Comparison of ENCODE assay signal across 8 mouse cellular contexts in genomic region chr8:79680083-79680482, GRCm38 (mm10). TPM values are rescaled to one million over a fixed set of nuclear protein-coding genes. Genes with fewer than 3 reads are reported as not detected.
DNase-seq lines count a peak whose midpoint lies in the region; ATAC-seq and TF ChIP-seq lines count a peak whose summit lies in the region.
"Not testable (repeated sequence)": the region's sequence is repeated elsewhere in the genome, so short reads cannot be mapped to it uniquely, and the experiment has no call there.

No protein-coding gene starts in this region.

- peak overlapping the region; percentile 60 for H3K4me2 ChIP-seq in embryonic facial prominence, embryonic 12.5 days (replicated peaks)
- H3K4me2 ChIP-seq in hindbrain, embryonic 14.5 days (replicated peaks) = peak overlapping the region; percentile 59
- peak overlapping the region; percentile 76 for H3K4me2 ChIP-seq in liver, postnatal 0 days (ENCODE audit: low read depth, low read length)
- peak overlapping the region; percentile 54 for H3K4me2 ChIP-seq in midbrain, embryonic 14.5 days (ENCODE audit: low read length)
- peak overlapping the region; percentile 73 for H3K4me2 ChIP-seq in stomach, embryonic 15.5 days

- 52% methylated on average over 10 of the region's 10 CpGs for WGBS in embryonic facial prominence, embryonic 12.5 days
- 43% methylated on average over 10 of the region's 10 CpGs for WGBS in heart, adult 2 months
- 35% methylated on average over 10 of the region's 10 CpGs for whole genome bisulfite sequencing in hindbrain, embryonic 14.5 days
- 19% methylated on average over 10 of the region's 10 CpGs for WGBS in liver, postnatal 0 days (ENCODE audit: insufficient replicate concordance)
- WGBS in midbrain, embryonic 14.5 days = 29% methylated on average over 10 of the region's 10 CpGs
- WGBS in stomach, embryonic 15.5 days = 42% methylated on average over 10 of the region's 10 CpGs

- H3K9ac ChIP-seq in embryonic facial prominence, embryonic 12.5 days; hindbrain, embryonic 14.5 days; midbrain, embryonic 14.5 days (replicated peaks; ENCODE audit: low read length); stomach, embryonic 15.5 days: not testable (repeated sequence)
- peak overlapping the region; percentile 76; the same call in 1 of the 2 replicates for H3K9ac ChIP-seq in heart, adult 2 months (ENCODE audit: low read depth, low read length)
- peak overlapping the region; percentile 62 for H3K9ac ChIP-seq in liver, postnatal 0 days (replicated peaks)

- not testable (repeated sequence) for TF ChIP-seq POLR2A in heart, adult 2 months (IDR thresholded peaks at IDR 0.05; ENCODE audit: insufficient read depth, low read depth, low read length)

- H3K9me3 ChIP-seq in embryonic facial prominence, embryonic 12.5 days; hindbrain, embryonic 14.5 days (ENCODE audit: control insufficient read depth, low read length); liver, postnatal 0 days (ENCODE audit: low read length); midbrain, embryonic 14.5 days (ENCODE audit: control insufficient read depth, low read length); stomach, embryonic 15.5 days: not testable (repeated sequence)

- not testable (repeated sequence) for H3K4me1 ChIP-seq in embryonic facial prominence, embryonic 12.5 days; heart, adult 2 months (ENCODE audit: control insufficient read depth, insufficient read depth, low read length); hindbrain, embryonic 14.5 days (replicated peaks; ENCODE audit: control insufficient read depth, insufficient read depth, low read length); liver, postnatal 0 days (ENCODE audit: insufficient read depth); midbrain, embryonic 14.5 days (ENCODE audit: control insufficient read depth, insufficient read depth, low read length); stomach, embryonic 15.5 days

- DNase-seq in MEL-GATA-1-ER (ENCODE audit: extremely low read depth, low read depth) = peak; percentile 6
- DNase-seq in heart, adult 2 months; hindbrain, embryonic 14.5 days (ENCODE audit: low spot score); layer of hippocampus, adult 2 months (ENCODE audit: low spot score in 2 of 2); liver, postnatal 0 days; midbrain, embryonic 14.5 days: not testable (repeated sequence)

- H3K27me3 ChIP-seq in embryonic facial prominence, embryonic 12.5 days; heart, adult 2 months (ENCODE audit: control insufficient read depth, insufficient read depth, low read length); hindbrain, embryonic 14.5 days (ENCODE audit: control insufficient read depth, insufficient read depth, low read length); liver, postnatal 0 days (ENCODE audit: insufficient read depth, low read length); midbrain, embryonic 14.5 days (ENCODE audit: control insufficient read depth, insufficient read depth, low read length); stomach, embryonic 15.5 days (replicated peaks): not testable (repeated sequence)

- H3K27ac ChIP-seq in embryonic facial prominence, embryonic 12.5 days; heart, adult 2 months; hindbrain, embryonic 14.5 days; layer of hippocampus, adult 2 months; liver, postnatal 0 days (ENCODE audit: low read depth); midbrain, embryonic 14.5 days (replicated peaks; ENCODE audit: low read depth, low read length); stomach, embryonic 15.5 days: not testable (repeated sequence)

- TF ChIP-seq EP300 in heart, adult 2 months (IDR thresholded peaks at IDR 0.05; ENCODE audit: insufficient read depth, low read depth, low read length); liver, postnatal 0 days (IDR thresholded peaks at IDR 0.05; ENCODE audit: low read depth): not testable (repeated sequence)

- not testable (repeated sequence) for TF ChIP-seq CTCF in heart, adult 2 months (IDR thresholded peaks at IDR 0.05); layer of hippocampus, adult 2 months (conservative IDR thresholded peaks at IDR 0.05); liver, postnatal 0 days (IDR thresholded peaks at IDR 0.05; ENCODE audit: low read depth)

- intact Hi-C loops in heart, adult 2 months (cut with DNase I) = not testable (repeated sequence)

- ATAC-seq in embryonic facial prominence, embryonic 12.5 days (ENCODE audit: insufficient number of reproducible peaks, insufficient read depth, low FRiP score, low TSS enrichment); hindbrain, embryonic 14.5 days (ENCODE audit: low FRiP score); liver, postnatal 0 days; midbrain, embryonic 14.5 days (ENCODE audit: low FRiP score, low TSS enrichment); stomach, embryonic 15.5 days (ENCODE audit: insufficient read depth, low FRiP score, low read depth): not testable (repeated sequence)

- H3K4me3 ChIP-seq in embryonic facial prominence, embryonic 12.5 days; hindbrain, embryonic 14.5 days (replicated peaks; ENCODE audit: low read length); midbrain, embryonic 14.5 days (replicated peaks; ENCODE audit: low read depth, low read length): not testable (repeated sequence)
- H3K4me3 ChIP-seq in heart, adult 2 months = peak overlapping the region; percentile 46
- H3K4me3 ChIP-seq in layer of hippocampus, adult 2 months = peak overlapping the region; percentile 52
- H3K4me3 ChIP-seq in liver, postnatal 0 days (ENCODE audit: low read depth, low read length) = peak overlapping the region; percentile 55
- H3K4me3 ChIP-seq in stomach, embryonic 15.5 days (replicated peaks) = peak overlapping the region; percentile 47

- H3K79me2 ChIP-seq in heart, adult 2 months (replicated peaks; ENCODE audit: control insufficient read depth, insufficient read depth, low read length) = not testable (repeated sequence)

- H3K36me3 ChIP-seq in embryonic facial prominence, embryonic 12.5 days = peaks cover 27% of the 10 kb centered on the region
- not testable (repeated sequence) for H3K36me3 ChIP-seq in heart, adult 2 months (ENCODE audit: control insufficient read depth, insufficient read depth, low read length)
- H3K36me3 ChIP-seq in hindbrain, embryonic 14.5 days (replicated peaks; ENCODE audit: control insufficient read depth, insufficient read depth) = peaks cover 46% of the 10 kb centered on the region
- peaks cover 10% of the 10 kb centered on the region for H3K36me3 ChIP-seq in liver, postnatal 0 days (replicated peaks; ENCODE audit: insufficient read depth, low read length)
- H3K36me3 ChIP-seq in midbrain, embryonic 14.5 days (ENCODE audit: control insufficient read depth, insufficient read depth, low read length) = peaks cover 43% of the 10 kb centered on the region
- H3K36me3 ChIP-seq in stomach, embryonic 15.5 days = peaks cover 11% of the 10 kb centered on the region

RNA-seq across cellular contexts. Expression of gene Abce1, which starts 31.5 kb away (rescaled TPM):
- polyA plus RNA-seq in embryonic facial prominence, embryonic 12.5 days (2016; fragmentation: Nextera tagmentation; extraction: Ambion mirVana) = 104 and 120 TPM in 2 replicates
- total RNA-seq in heart, adult 2 months (2021) = 10 to 100 TPM; 44.4 to 46.4 TPM
- 15.4 and 29.1 TPM in 2 replicates for polyA plus RNA-seq in heart, adult 2 months (2012; rRNA removed)
- polyA plus RNA-seq in hindbrain, embryonic 14.5 days (2014; fragmentation: Nextera tagmentation; extraction: Ambion mirVana) = 89.8 and 99.0 TPM in 2 replicates
- 10 to 100 TPM; 72.0 to 78.3 TPM for total RNA-seq in layer of hippocampus, adult 2 months (2021)
- polyA plus RNA-seq in liver, postnatal 0 days (2015; fragmentation: Nextera tagmentation; extraction: Ambion mirVana) = 25.6 and 29.6 TPM in 2 replicates
- polyA plus RNA-seq in midbrain, embryonic 14.5 days (2014; fragmentation: Nextera tagmentation; extraction: Ambion mirVana) = 57.6 and 86.1 TPM in 2 replicates
- 92.7 and 103 TPM in 2 replicates for polyA plus RNA-seq in stomach, embryonic 15.5 days (2015; fragmentation: Nextera tagmentation; extraction: Ambion mirVana)

RNA-seq across cellular contexts. Expression of gene Anapc10, which starts 31.5 kb away (rescaled TPM):
- 38.5 and 43.6 TPM in 2 replicates for polyA plus RNA-seq in embryonic facial prominence, embryonic 12.5 days (2016; fragmentation: Nextera tagmentation; extraction: Ambion mirVana)
- total RNA-seq in heart, adult 2 months (2021) = 1 to 10 TPM; 5.3 to 5.5 TPM
- polyA plus RNA-seq in heart, adult 2 months (2012; rRNA removed) = 2.0 and 2.1 TPM in 2 replicates
- polyA plus RNA-seq in hindbrain, embryonic 14.5 days (2014; fragmentation: Nextera tagmentation; extraction: Ambion mirVana) = 36.5 and 42.4 TPM in 2 replicates
- 10 to 100 TPM in 1 of 2 experiments, 1 to 10 TPM in 1; 7.0 to 10.2 TPM for total RNA-seq in layer of hippocampus, adult 2 months (2021)
- 14.1 and 14.5 TPM in 2 replicates for polyA plus RNA-seq in liver, postnatal 0 days (2015; fragmentation: Nextera tagmentation; extraction: Ambion mirVana)
- 40.1 and 42.6 TPM in 2 replicates for polyA plus RNA-seq in midbrain, embryonic 14.5 days (2014; fragmentation: Nextera tagmentation; extraction: Ambion mirVana)
- 32.7 and 33.4 TPM in 2 replicates for polyA plus RNA-seq in stomach, embryonic 15.5 days (2015; fragmentation: Nextera tagmentation; extraction: Ambion mirVana)

RNA-seq across cellular contexts. Expression of gene Otud4, which starts 40.7 kb away (rescaled TPM):
- 16.2 and 16.9 TPM in 2 replicates for polyA plus RNA-seq in embryonic facial prominence, embryonic 12.5 days (2016; fragmentation: Nextera tagmentation; extraction: Ambion mirVana)
- total RNA-seq in heart, adult 2 months (2021) = 10 to 100 TPM; 43.9 to 49.0 TPM
- 19.1 and 27.5 TPM in 2 replicates for polyA plus RNA-seq in heart, adult 2 months (2012; rRNA removed)
- polyA plus RNA-seq in hindbrain, embryonic 14.5 days (2014; fragmentation: Nextera tagmentation; extraction: Ambion mirVana) = 18.1 and 20.9 TPM in 2 replicates
- 10 to 100 TPM; 35.4 to 44.1 TPM for total RNA-seq in layer of hippocampus, adult 2 months (2021)
- polyA plus RNA-seq in liver, postnatal 0 days (2015; fragmentation: Nextera tagmentation; extraction: Ambion mirVana) = 5.1 and 5.3 TPM in 2 replicates
- 15.4 and 18.2 TPM in 2 replicates for polyA plus RNA-seq in midbrain, embryonic 14.5 days (2014; fragmentation: Nextera tagmentation; extraction: Ambion mirVana)
- 13.3 and 14.0 TPM in 2 replicates for polyA plus RNA-seq in stomach, embryonic 15.5 days (2015; fragmentation: Nextera tagmentation; extraction: Ambion mirVana)
